Mouse (Mus musculus): ENCODE data around the gene E130116L18Rik.
"Not testable (repeated sequence)": the region's sequence is repeated elsewhere in the genome, so short reads cannot be mapped to it uniquely, and the experiment has no call there.

Gene E130116L18Rik

DNA sequence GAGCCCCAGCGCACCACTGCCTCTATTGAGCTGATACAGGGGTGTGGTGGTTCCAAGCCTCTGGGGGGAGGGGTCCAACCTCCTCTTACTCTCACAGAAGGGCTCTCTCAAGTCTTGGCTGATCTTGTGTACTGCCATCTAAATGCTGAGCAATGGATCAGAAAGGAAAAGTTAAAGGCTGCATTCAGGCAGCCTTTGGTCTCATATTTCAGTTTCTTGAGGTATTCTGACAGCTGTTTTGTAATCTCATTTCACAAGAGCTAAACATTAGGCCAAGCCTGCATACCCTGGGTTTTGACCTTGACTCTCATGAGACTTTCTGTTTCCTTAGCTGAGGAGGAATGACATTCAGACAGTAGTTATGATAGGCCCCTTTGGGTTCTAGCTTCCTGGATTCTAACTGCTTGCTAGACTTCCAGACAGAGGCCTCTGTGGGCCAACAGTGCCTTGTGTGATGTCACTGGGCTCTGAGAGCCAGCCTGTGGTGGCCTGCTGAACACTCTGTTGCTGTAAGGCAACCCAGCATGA is 41.9 kb downstream of the E130116L18Rik start, which contains the start of gene Galntl5:
Gene Galntl5 (plus strand): TSS at position 457 of the 528 bp plus-strand sequence.
- no peak for DNase-seq (ENCODE audit: low spot score)

- DNase-seq (ENCODE audit: low spot score): no peak
Observed at GRCm38 (mm10) chr5:25179936-25180488, 42.9 kb downstream of the E130116L18Rik start.

DNA sequence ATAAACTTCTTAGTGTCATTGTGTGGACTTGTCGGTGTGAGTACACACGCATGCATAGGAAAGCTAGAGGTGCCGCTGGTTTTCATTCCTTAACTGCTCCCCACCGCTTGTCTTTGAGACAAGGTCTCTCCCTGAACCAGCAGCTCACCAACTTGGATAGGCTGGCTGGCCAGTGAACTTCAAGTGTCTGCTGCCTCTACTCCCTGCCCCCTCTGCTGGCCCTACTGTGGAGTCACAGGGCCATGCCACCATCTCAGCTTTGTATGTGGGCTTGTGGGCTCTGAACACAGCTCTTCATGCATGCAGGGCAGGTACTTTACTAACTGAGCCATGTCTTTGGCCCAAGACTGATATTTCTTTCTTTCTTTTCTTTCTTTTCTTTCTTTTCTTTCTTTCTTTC is 43.7 kb downstream of the E130116L18Rik start:
- DNase-seq (ENCODE audit: low spot score): no peak

DNA sequence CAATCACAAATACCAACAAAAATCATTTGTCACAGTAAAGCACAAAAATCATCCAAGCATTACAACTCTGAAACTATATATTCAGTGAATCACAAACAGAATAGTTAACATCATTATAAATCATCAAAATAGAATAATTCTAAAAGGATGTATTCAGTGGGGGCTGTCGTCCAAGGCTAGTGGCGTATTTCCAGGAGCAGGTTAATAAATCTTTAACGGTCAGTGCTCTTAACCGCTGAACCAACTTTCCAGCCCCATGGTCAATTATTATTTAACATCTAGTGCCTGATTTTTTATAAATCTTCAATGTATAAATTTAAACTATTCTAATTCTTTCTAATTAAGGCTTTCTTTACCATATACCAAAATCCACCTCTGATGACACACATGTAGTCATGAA is 44.4 kb downstream of the E130116L18Rik start:
- not testable (repeated sequence) for DNase-seq (ENCODE audit: low spot score)

DNA sequence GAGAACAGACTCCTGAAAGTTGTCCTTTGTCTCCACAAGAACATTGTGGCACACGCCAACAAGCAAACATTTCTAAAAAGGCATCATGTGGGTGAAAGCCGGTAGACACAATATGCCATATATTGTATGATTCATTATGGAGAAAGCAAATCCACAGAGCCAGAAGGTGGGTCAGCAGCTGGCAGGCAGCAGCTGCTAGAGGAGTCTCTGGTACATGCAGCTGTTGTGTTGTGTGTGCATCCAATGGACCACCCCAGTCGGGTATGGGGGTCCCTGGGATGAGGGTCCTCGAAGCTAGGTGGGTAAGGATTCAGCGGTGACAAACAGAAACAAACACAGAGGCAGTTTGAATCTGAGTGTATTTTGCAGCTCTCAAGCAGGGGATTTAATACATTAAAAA is 45.0 kb downstream of the E130116L18Rik start:
- not testable (repeated sequence) for DNase-seq (ENCODE audit: low spot score)
